Mouse (Mus musculus): ENCODE measurements around the gene Ifrd2.

Gene Ifrd2

GRCm38 (mm10) chr9:107600745-107601144 lies 13.3 kb downstream of the Ifrd2 start:
- DNase-seq: no peak

GRCm38 (mm10) chr9:107601275-107601674 lies 13.8 kb downstream of the Ifrd2 start:
- DNase-seq: no peak

- peak; percentile 94 for DNase-seq
Observed at GRCm38 (mm10) chr9:107602068-107602648, 14.7 kb downstream of the Ifrd2 start.

GRCm38 (mm10) chr9:107603251-107603650 lies 15.8 kb downstream of the Ifrd2 start:
- no peak for DNase-seq

GRCm38 (mm10) chr9:107605041-107605661 lies 17.7 kb downstream of the Ifrd2 start:
- no peak for DNase-seq

- DNase-seq: no peak
Observed at GRCm38 (mm10) chr9:107606591-107606990, 19.1 kb downstream of the Ifrd2 start.

GRCm38 (mm10) chr9:107607036-107607435 lies 19.6 kb downstream of the Ifrd2 start:
- no peak for DNase-seq

- no peak for DNase-seq
Observed at GRCm38 (mm10) chr9:107607653-107608245, 20.3 kb downstream of the Ifrd2 start.

GRCm38 (mm10) chr9:107608741-107609432 lies 21.4 kb downstream of the Ifrd2 start, which contains the start of gene Sema3b:
Gene Sema3b, minus strand, starts transcription at chr9:107609229.
- DNase-seq: no peak

GRCm38 (mm10) chr9:107609433-107609830 lies 22.0 kb downstream of the Ifrd2 start:
- no peak for DNase-seq

GRCm38 (mm10) chr9:107611456-107612190 lies 24.2 kb downstream of the Ifrd2 start:
- DNase-seq: no peak

- peak; percentile 99 for DNase-seq
Observed at GRCm38 (mm10) chr9:107612191-107612944, 24.9 kb downstream of the Ifrd2 start.

GRCm38 (mm10) chr9:107612945-107613569 lies 25.6 kb downstream of the Ifrd2 start:
- no peak for DNase-seq

- DNase-seq: no peak
Observed at GRCm38 (mm10) chr9:107615035-107615434, 27.6 kb downstream of the Ifrd2 start.

GRCm38 (mm10) chr9:107617461-107617860 lies 30.0 kb downstream of the Ifrd2 start:
- DNase-seq: no peak

GRCm38 (mm10) chr9:107618098-107618497 lies 30.7 kb downstream of the Ifrd2 start:
- no peak for DNase-seq

- DNase-seq: no peak
Observed at GRCm38 (mm10) chr9:107618778-107619545, 31.5 kb downstream of the Ifrd2 start.

- no peak for DNase-seq
Observed at GRCm38 (mm10) chr9:107619546-107619879, 32.1 kb downstream of the Ifrd2 start.

- no peak for DNase-seq
Observed at GRCm38 (mm10) chr9:107620954-107621353, 33.5 kb downstream of the Ifrd2 start.

GRCm38 (mm10) chr9:107624539-107624938 lies 37.1 kb downstream of the Ifrd2 start:
- no peak for DNase-seq

GRCm38 (mm10) chr9:107624951-107625350 lies 37.5 kb downstream of the Ifrd2 start:
- no peak for DNase-seq
